Mouse (Mus musculus) ES-Bruce4 (cell line): ENCODE results near the gene Scnn1a. TPM values are rescaled to one million over a fixed set of nuclear protein-coding genes. Genes with fewer than 3 reads are reported as not detected.

Experiments used
- H3K27ac ChIP-seq: 2 replicates; pipeline ENCODE4 v1.5.1; 2012; ENCODE audit warnings: low read length, inconsistent platforms; ENCODE audit not compliant: insufficient read depth
- H3K27me3 ChIP-seq: 2 replicates; pipeline ENCODE4 v1.6.1; 2012; ENCODE audit warnings: mild to moderate bottlenecking, low read length, inconsistent platforms; ENCODE audit not compliant: control insufficient read depth, poor library complexity, insufficient read depth, severe bottlenecking
- H3K36me3 ChIP-seq: 2 replicates; pipeline ENCODE4 v1.6.1; 2012; ENCODE audit warnings: inconsistent platforms, mild to moderate bottlenecking, low read length, moderate library complexity; ENCODE audit not compliant: control insufficient read depth, poor library complexity, insufficient read depth, severe bottlenecking
- H3K4me1 ChIP-seq: one replicate; pipeline ENCODE4 v1.8.1; 2011; ENCODE audit warnings: low read length; ENCODE audit not compliant: control insufficient read depth, insufficient read depth
- H3K4me3 ChIP-seq: 2 replicates; pipeline ENCODE4 v1.5.1; 2011; ENCODE audit warnings: low read depth, mild to moderate bottlenecking, low read length
- H3K9ac ChIP-seq: 2 replicates; pipeline ENCODE4 v1.6.1; 2012; ENCODE audit warnings: low read depth, mild to moderate bottlenecking, inconsistent platforms; ENCODE audit not compliant: poor library complexity, severe bottlenecking
- H3K9me3 ChIP-seq: replicated peaks from 2 replicates; pipeline ENCODE4 v1.6.1; 2012; ENCODE audit warnings: mild to moderate bottlenecking, low read length, inconsistent platforms; ENCODE audit not compliant: control insufficient read depth, poor library complexity, insufficient read depth, severe bottlenecking
- CTCF ChIP-seq: IDR thresholded peaks from one replicate; pipeline ENCODE4 v1.8.1; 2011; ENCODE audit warnings: low read depth, low read length
- EP300 ChIP-seq: IDR thresholded peaks from 2 replicates; pipeline ENCODE4 v1.6.1; 2011; ENCODE audit warnings: low read depth, low read length; ENCODE audit not compliant: insufficient read depth
- POLR2A ChIP-seq: IDR thresholded peaks from one replicate; pipeline ENCODE4 v1.8.1; 2011; ENCODE audit warnings: low read length; ENCODE audit not compliant: insufficient read depth
- polyA plus RNA-seq: library from polyadenylated mRNA; stranded (reverse); fragments of >200 nt; gene quantifications from 2 replicates; pipeline ENCODE4 v1.2.4, GENCODE M21; 2011; ENCODE audit warnings: low read depth; ENCODE audit not compliant: missing spikeins, insufficient read depth, insufficient read length

Scnn1a gene
- polyA plus RNA-seq, 1 experiment = 2.0 TPM

- no peaks in the 10 kb centered on the region for H3K36me3 ChIP-seq
- H3K27ac ChIP-seq = no peak overlapping the region
- no peak overlapping the region for H3K4me3 ChIP-seq
- no peak for TF ChIP-seq POLR2A
- TF ChIP-seq CTCF = no peak
- TF ChIP-seq EP300 = no peak
- H3K27me3 ChIP-seq = 0 out of 2 replicates have a peak, but pooled peaks cover 2% of the 10 kb centered on the region
- no peak overlapping the region for H3K9ac ChIP-seq
- peaks cover 4% of the 10 kb centered on the region; the same call in 1 of the 2 replicates for H3K9me3 ChIP-seq
- no peaks in the 10 kb centered on the region for H3K4me1 ChIP-seq
Observed at GRCm38 (mm10) chr6:125284250-125284649, 36.2 kb upstream of the Scnn1a start.

GRCm38 (mm10) chr6:125284751-125285150 lies 35.7 kb upstream of the Scnn1a start:
- H3K27me3 ChIP-seq = 0 out of 2 replicates have a peak, but pooled peaks cover 2% of the 10 kb centered on the region
- no peak overlapping the region for H3K9ac ChIP-seq
- H3K36me3 ChIP-seq = no peaks in the 10 kb centered on the region
- H3K27ac ChIP-seq = no peak overlapping the region
- H3K4me1 ChIP-seq = no peaks in the 10 kb centered on the region
- peaks cover 4% of the 10 kb centered on the region; the same call in 1 of the 2 replicates for H3K9me3 ChIP-seq
- H3K4me3 ChIP-seq = no peak overlapping the region
- TF ChIP-seq POLR2A (no peak), CTCF (peak; percentile 8)

- Histone ChIP-seq H3K36me3 (no peaks in the 10 kb centered on the region), H3K27me3 (0 out of 2 replicates have a peak, but pooled peaks cover 2% of the 10 kb centered on the region), H3K27ac (no peak within 1 kb of the TSS), H3K9ac (no peak within 1 kb of the TSS), H3K4me3 (no peak within 1 kb of the TSS), H3K9me3 (peaks cover 4% of the 10 kb centered on the region; the same call in 1 of the 2 replicates), H3K4me1 (no peaks in the 10 kb centered on the region)
- TF ChIP-seq POLR2A (no peak), CTCF (no peak), EP300 (no peak)
Observed at GRCm38 (mm10) chr6:125285890-125286289, 34.6 kb upstream of the Scnn1a start, which contains the start of gene Tuba3a. Tuba3a (minus strand) TSS chr6:125286042.

- TF ChIP-seq EP300 (no peak), POLR2A (no peak), CTCF (no peak)
- no peak overlapping the region for H3K27ac ChIP-seq
Observed at GRCm38 (mm10) chr6:125286944-125287343, 33.5 kb upstream of the Scnn1a start.

GRCm38 (mm10) chr6:125288730-125289129 lies 31.7 kb upstream of the Scnn1a start:
- H3K4me1 ChIP-seq = no peaks in the 10 kb centered on the region

More at GRCm38 (mm10) chr6:125286944-125287343, 33.5 kb upstream of the Scnn1a start:
- H3K36me3 ChIP-seq = no peaks in the 10 kb centered on the region
- H3K27me3 ChIP-seq = 0 out of 2 replicates have a peak, but pooled peaks cover 2% of the 10 kb centered on the region
- H3K9me3 ChIP-seq = peaks cover 4% of the 10 kb centered on the region; the same call in 1 of the 2 replicates
- no peaks in the 10 kb centered on the region for H3K4me1 ChIP-seq
- H3K4me3 ChIP-seq = no peak overlapping the region
- no peak overlapping the region for H3K9ac ChIP-seq

GRCm38 (mm10) chr6:125291329-125291728 lies 29.1 kb upstream of the Scnn1a start:
- no peak for TF ChIP-seq EP300
- no peaks in the 10 kb centered on the region for H3K4me1 ChIP-seq
- 0 out of 2 replicates have a peak, but pooled peaks cover 2% of the 10 kb centered on the region for H3K9me3 ChIP-seq
- 0 out of 2 replicates have a peak, but pooled peaks cover 2% of the 10 kb centered on the region for H3K27me3 ChIP-seq
- no peak overlapping the region for H3K4me3 ChIP-seq
- H3K27ac ChIP-seq = no peak overlapping the region
- no peak overlapping the region for H3K9ac ChIP-seq
- no peaks in the 10 kb centered on the region for H3K36me3 ChIP-seq

More at GRCm38 (mm10) chr6:125288730-125289129, 31.7 kb upstream of the Scnn1a start:
- TF ChIP-seq CTCF = no peak
- TF ChIP-seq POLR2A = no peak
- TF ChIP-seq EP300 = no peak
- no peak overlapping the region for H3K27ac ChIP-seq
- no peak overlapping the region for H3K9ac ChIP-seq
- H3K9me3 ChIP-seq = peaks cover 6% of the 10 kb centered on the region; the same call in 1 of the 2 replicates
- no peak overlapping the region for H3K4me3 ChIP-seq
- H3K36me3 ChIP-seq = no peaks in the 10 kb centered on the region
- 0 out of 2 replicates have a peak, but pooled peaks cover 2% of the 10 kb centered on the region for H3K27me3 ChIP-seq
